Mouse (Mus musculus) large intestine, adult 2 months (tissue): Measurements from ENCODE around the gene Ephx3. TPM values are rescaled to one million over a fixed set of nuclear protein-coding genes. Genes with fewer than 3 reads are reported as not detected.

ENCODE experiments used
- polyA plus RNA-seq: library from polyadenylated mRNA; depleted of rRNA; stranded (reverse); fragments of >200 nt; gene quantifications from 2 replicates; pipeline ENCODE4 v1.2.3, GENCODE M21; 2012; rRNA removed

The Ephx3 gene
- polyA plus RNA-seq, 1 experiment: 0.74 TPM

Other genes with a start within 250 kb of the Ephx3 start
- gene Rrp1b, start 153.4 kb downstream of the Ephx3 start, polyA plus RNA-seq: 5.6 and 7.3 TPM in 2 replicates
- gene Hsf2bp, start 153.2 kb downstream of the Ephx3 start, polyA plus RNA-seq: 0.68 and 0.86 TPM in 2 replicates
- gene Notch3, start 22.7 kb downstream of the Ephx3 start, polyA plus RNA-seq: 2.5 and 4.9 TPM in 2 replicates
- 27.9 and 32.5 TPM in 2 replicates for gene Brd4, start 95.2 kb upstream of the Ephx3 start, polyA plus RNA-seq
- 22.7 and 41.3 TPM in 2 replicates for gene Akap8, start 131.7 kb upstream of the Ephx3 start, polyA plus RNA-seq
- gene Akap8l, start 161.1 kb upstream of the Ephx3 start, polyA plus RNA-seq: 33.2 and 57.5 TPM in 2 replicates
- gene Wiz, start 199.9 kb upstream of the Ephx3 start, polyA plus RNA-seq: 22.9 and 29.5 TPM in 2 replicates
- 14.4 and 18.3 TPM in 2 replicates for gene Rasal3, start 214.0 kb upstream of the Ephx3 start, polyA plus RNA-seq
- 5.5 and 6.0 TPM in 2 replicates for gene Pglyrp2, start 234.6 kb upstream of the Ephx3 start, polyA plus RNA-seq